Mouse (Mus musculus): ENCODE results near the gene Slc48a1. TPM values are rescaled to one million over a fixed set of nuclear protein-coding genes. Genes with fewer than 3 reads are reported as not detected.

Slc48a1 gene
- polyA plus RNA-seq, 1 experiment, result 117 TPM

- DNase-seq (ENCODE audit: low read depth in 1 of 2, low spot score in 2 of 2), result peak in 1 of 2 experiments; percentile 36
- Histone ChIP-seq H3K4me3 (ENCODE audit: extremely low read depth, insufficient read depth, insufficient read length) (peak overlapping the region; percentile 40; the same call in 1 of the 2 replicates), H3K27me3 (ENCODE audit: control insufficient read depth, insufficient read depth, low read length) (no peaks in the 10 kb centered on the region), H3K36me3 (ENCODE audit: control insufficient read depth, insufficient read depth, low read length) (0 out of 2 replicates have a peak, but pooled peaks cover 2% of the 10 kb centered on the region), H3K4me1 (ENCODE audit: control insufficient read depth, insufficient read depth, insufficient read length) (peaks cover 73% of the 10 kb centered on the region), H3K27ac (ENCODE audit: insufficient read depth, low read length) (peak overlapping the region; percentile 87)
- 26% methylated on average over 12 of the region's 12 CpGs for WGBS
- TF ChIP-seq CTCF (IDR thresholded peaks at IDR 0.05; ENCODE audit: extremely low read depth, insufficient read depth, insufficient read length, insufficient replicate concordance), result no peak
- TF ChIP-seq POLR2A (IDR thresholded peaks at IDR 0.05; ENCODE audit: low read depth, low read length), result no peak
Observed at GRCm38 (mm10) chr15:97825941-97826587, 47.7 kb downstream of the Slc48a1 start.

GRCm38 (mm10) chr15:97826588-97827261 is 48.4 kb downstream of the Slc48a1 start:
- Histone ChIP-seq H3K4me1 (ENCODE audit: control insufficient read depth, insufficient read depth, insufficient read length) (peaks cover 70% of the 10 kb centered on the region; the same call in 1 of the 2 replicates), H3K27ac (ENCODE audit: insufficient read depth, low read length) (peak overlapping the region; percentile 87), H3K27me3 (ENCODE audit: control insufficient read depth, insufficient read depth, low read length) (no peaks in the 10 kb centered on the region), H3K4me3 (ENCODE audit: extremely low read depth, insufficient read depth, insufficient read length) (no peak overlapping the region), H3K36me3 (ENCODE audit: control insufficient read depth, insufficient read depth, low read length) (0 out of 2 replicates have a peak, but pooled peaks cover 2% of the 10 kb centered on the region)
- DNase-seq (ENCODE audit: low read depth in 1 of 2, low spot score in 2 of 2), result no peak
- no peak for TF ChIP-seq CTCF (IDR thresholded peaks at IDR 0.05; ENCODE audit: extremely low read depth, insufficient read depth, insufficient read length, insufficient replicate concordance)
- TF ChIP-seq POLR2A (IDR thresholded peaks at IDR 0.05; ENCODE audit: low read depth, low read length), result no peak
- WGBS, result 63% methylated on average over 5 of the region's 5 CpGs

GRCm38 (mm10) chr15:97827401-97827800 is 49.1 kb downstream of the Slc48a1 start:
- Histone ChIP-seq H3K4me3 (ENCODE audit: extremely low read depth, insufficient read depth, insufficient read length) (no peak overlapping the region), H3K27ac (ENCODE audit: insufficient read depth, low read length) (no peak overlapping the region), H3K36me3 (ENCODE audit: control insufficient read depth, insufficient read depth, low read length) (0 out of 2 replicates have a peak, but pooled peaks cover 2% of the 10 kb centered on the region), H3K27me3 (ENCODE audit: control insufficient read depth, insufficient read depth, low read length) (no peaks in the 10 kb centered on the region), H3K4me1 (ENCODE audit: control insufficient read depth, insufficient read depth, insufficient read length) (peaks cover 70% of the 10 kb centered on the region; the same call in 1 of the 2 replicates)
- no peak for DNase-seq (ENCODE audit: low read depth in 1 of 2, low spot score in 2 of 2)
- 72% methylated on average over 8 of the region's 8 CpGs for WGBS
- TF ChIP-seq CTCF (IDR thresholded peaks at IDR 0.05; ENCODE audit: extremely low read depth, insufficient read depth, insufficient read length, insufficient replicate concordance), result no peak
- TF ChIP-seq POLR2A (IDR thresholded peaks at IDR 0.05; ENCODE audit: low read depth, low read length), result no peak

GRCm38 (mm10) chr15:97828221-97828842 is 50.0 kb downstream of the Slc48a1 start:
- 35% methylated on average over 6 of the region's 6 CpGs for WGBS
- H3K36me3 ChIP-seq (ENCODE audit: control insufficient read depth, insufficient read depth, low read length), result 0 out of 2 replicates have a peak, but pooled peaks cover 2% of the 10 kb centered on the region
- H3K4me3 ChIP-seq (ENCODE audit: extremely low read depth, insufficient read depth, insufficient read length), result peak overlapping the region; percentile 2; the same call in 1 of the 2 replicates
- TF ChIP-seq POLR2A (IDR thresholded peaks at IDR 0.05; ENCODE audit: low read depth, low read length) (no peak), CTCF (IDR thresholded peaks at IDR 0.05; ENCODE audit: extremely low read depth, insufficient read depth, insufficient read length, insufficient replicate concordance) (no peak)
- H3K27me3 ChIP-seq (ENCODE audit: control insufficient read depth, insufficient read depth, low read length), result no peaks in the 10 kb centered on the region
- peaks cover 66% of the 10 kb centered on the region; the same call in 1 of the 2 replicates for H3K4me1 ChIP-seq (ENCODE audit: control insufficient read depth, insufficient read depth, insufficient read length)
- H3K27ac ChIP-seq (ENCODE audit: insufficient read depth, low read length), result peak overlapping the region; percentile 93
- DNase-seq (ENCODE audit: low read depth in 1 of 2, low spot score in 2 of 2), result no peak

GRCm38 (mm10) chr15:97828901-97829338 is 50.6 kb downstream of the Slc48a1 start:
- 22% methylated on average over 5 of the region's 5 CpGs for WGBS
- no peaks in the 10 kb centered on the region for H3K27me3 ChIP-seq (ENCODE audit: control insufficient read depth, insufficient read depth, low read length)
- DNase-seq (ENCODE audit: low read depth in 1 of 2, low spot score in 2 of 2), result no peak
- peaks cover 60% of the 10 kb centered on the region; the same call in 1 of the 2 replicates for H3K4me1 ChIP-seq (ENCODE audit: control insufficient read depth, insufficient read depth, insufficient read length)
- peak overlapping the region; percentile 93 for H3K27ac ChIP-seq (ENCODE audit: insufficient read depth, low read length)
- 0 out of 2 replicates have a peak, but pooled peaks cover 2% of the 10 kb centered on the region for H3K36me3 ChIP-seq (ENCODE audit: control insufficient read depth, insufficient read depth, low read length)
- TF ChIP-seq CTCF (IDR thresholded peaks at IDR 0.05; ENCODE audit: extremely low read depth, insufficient read depth, insufficient read length, insufficient replicate concordance), result no peak
- TF ChIP-seq POLR2A (IDR thresholded peaks at IDR 0.05; ENCODE audit: low read depth, low read length), result no peak
- H3K4me3 ChIP-seq (ENCODE audit: extremely low read depth, insufficient read depth, insufficient read length), result peak overlapping the region; percentile 31

GRCm38 (mm10) chr15:97829432-97829831 is 51.1 kb downstream of the Slc48a1 start:
- H3K4me1 ChIP-seq (ENCODE audit: control insufficient read depth, insufficient read depth, insufficient read length), result peaks cover 55% of the 10 kb centered on the region; the same call in 1 of the 2 replicates
- H3K27ac ChIP-seq (ENCODE audit: insufficient read depth, low read length), result peak overlapping the region; percentile 93
- peak overlapping the region; percentile 31 for H3K4me3 ChIP-seq (ENCODE audit: extremely low read depth, insufficient read depth, insufficient read length)

More at GRCm38 (mm10) chr15:97829432-97829831, 51.1 kb downstream of the Slc48a1 start:
- Histone ChIP-seq H3K36me3 (ENCODE audit: control insufficient read depth, insufficient read depth, low read length) (0 out of 2 replicates have a peak, but pooled peaks cover 2% of the 10 kb centered on the region), H3K27me3 (ENCODE audit: control insufficient read depth, insufficient read depth, low read length) (no peaks in the 10 kb centered on the region)
- TF ChIP-seq POLR2A (IDR thresholded peaks at IDR 0.05; ENCODE audit: low read depth, low read length), result no peak
- no peak for TF ChIP-seq CTCF (IDR thresholded peaks at IDR 0.05; ENCODE audit: extremely low read depth, insufficient read depth, insufficient read length, insufficient replicate concordance)
- WGBS, result 7% methylated on average over 2 of the region's 2 CpGs
- DNase-seq (ENCODE audit: low read depth in 1 of 2, low spot score in 2 of 2), result no peak
